Mouse (Mus musculus): ENCODE data around the gene Plin3.

DNA sequence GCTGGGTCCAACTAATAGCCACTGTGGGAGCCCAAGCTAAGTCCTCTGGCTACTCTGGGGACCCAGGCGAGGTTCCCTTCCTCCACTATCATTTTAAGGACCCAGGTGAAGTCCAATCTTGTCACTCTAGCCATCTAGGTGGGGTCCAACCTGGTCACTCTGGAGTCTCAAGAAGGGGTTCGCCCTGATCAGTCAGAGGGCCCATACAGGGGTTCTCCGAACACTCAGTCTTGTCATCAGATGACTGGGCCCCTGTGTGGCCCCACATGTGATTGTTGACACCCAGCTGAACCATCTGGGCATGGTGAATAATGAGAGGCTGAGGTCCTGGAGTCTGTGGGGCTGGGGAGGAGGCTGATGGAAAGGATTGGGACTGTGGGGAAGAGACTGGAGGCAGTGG lies 22.9 kb downstream of the Plin3 start:
- TF ChIP-seq CTCF (IDR thresholded peaks at IDR 0.05; ENCODE audit: low read depth, low read length) = no peak
- no peak for TF ChIP-seq POLR2A (IDR thresholded peaks at IDR 0.05; ENCODE audit: extremely low read depth, insufficient read depth, low read length)
